Mouse (Mus musculus): ENCODE results near the gene Gys1.
"Not testable (repeated sequence)": the region's sequence is repeated elsewhere in the genome, so short reads cannot be mapped to it uniquely, and the experiment has no call there.

Gene Gys1

DNA sequence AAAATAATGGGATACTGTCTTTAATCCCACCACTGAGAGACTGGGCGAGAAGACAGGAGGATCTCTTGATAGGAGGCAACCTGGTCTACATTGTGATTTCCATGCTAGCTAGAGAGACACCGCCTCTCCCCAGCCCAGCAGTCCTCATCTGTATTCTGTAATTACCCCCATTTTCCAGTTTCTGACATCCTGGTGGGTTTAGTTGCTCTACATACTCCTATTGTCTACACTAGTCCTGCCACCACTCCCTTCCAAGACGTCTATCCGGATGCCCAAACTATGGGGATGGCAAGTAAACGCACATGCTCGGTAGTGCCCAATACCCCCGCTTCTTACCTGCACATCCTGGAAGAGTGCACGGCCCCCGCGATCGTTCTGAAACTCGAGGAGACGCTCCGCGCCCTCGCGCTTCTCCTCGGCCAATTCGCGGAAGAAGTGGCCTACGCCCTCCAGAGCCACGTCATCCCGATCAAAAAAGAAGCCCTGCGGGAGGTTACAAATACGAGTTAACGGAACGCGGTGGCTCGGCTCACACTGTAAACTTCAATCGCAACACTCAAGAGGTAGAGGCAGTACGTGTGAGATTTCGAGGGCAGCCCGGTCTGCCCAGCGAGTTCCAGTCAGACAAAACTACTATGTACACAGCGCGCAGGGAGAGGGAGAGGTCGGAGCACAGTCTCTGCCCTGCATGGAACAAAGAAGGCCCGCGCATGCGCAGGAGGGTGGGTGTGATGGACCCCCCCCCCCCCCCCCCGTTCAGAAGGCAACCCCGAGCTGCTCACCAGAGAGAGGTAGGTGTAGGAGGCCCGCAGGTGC, 24.3 kb downstream of the Gys1 start:
- peak; percentile 79 to 82 for DNase-seq

GRCm38 (mm10) chr7:45459564-45460140, 25.0 kb downstream of the Gys1 start, which contains the start of gene Ftl1:
Gene Ftl1, minus strand, starts transcription at chr7:45459884.
- DNase-seq: peak; percentile 93 to 95

DNA sequence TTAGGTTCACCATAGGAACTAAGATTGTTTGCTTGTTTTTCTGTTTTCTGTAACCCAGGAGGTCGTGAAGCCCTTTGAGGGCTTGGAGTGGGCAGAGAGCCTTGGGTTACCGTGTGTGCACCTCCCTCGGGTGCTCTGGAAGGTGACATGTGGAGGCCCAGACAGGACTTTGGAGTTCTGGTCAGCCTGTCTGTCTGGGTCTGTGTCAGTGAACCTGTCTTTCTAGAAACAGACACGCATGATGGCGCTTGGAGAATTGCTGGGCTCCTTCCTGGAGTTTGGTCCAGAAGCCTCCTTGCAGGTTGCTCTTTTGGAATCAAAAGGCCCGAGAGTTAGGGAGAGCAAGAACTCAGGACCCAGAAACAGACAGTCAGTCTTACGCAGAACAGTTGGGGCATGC, 25.7 kb downstream of the Gys1 start:
- no peak for DNase-seq

- peak in 1 of 2 experiments; percentile 17 for DNase-seq
Observed at GRCm38 (mm10) chr7:45460860-45461314, 26.2 kb downstream of the Gys1 start.

GRCm38 (mm10) chr7:45461326-45461725, 26.7 kb downstream of the Gys1 start:
- DNase-seq: no peak

GRCm38 (mm10) chr7:45461781-45462180, 27.1 kb downstream of the Gys1 start:
- DNase-seq: no peak

DNA sequence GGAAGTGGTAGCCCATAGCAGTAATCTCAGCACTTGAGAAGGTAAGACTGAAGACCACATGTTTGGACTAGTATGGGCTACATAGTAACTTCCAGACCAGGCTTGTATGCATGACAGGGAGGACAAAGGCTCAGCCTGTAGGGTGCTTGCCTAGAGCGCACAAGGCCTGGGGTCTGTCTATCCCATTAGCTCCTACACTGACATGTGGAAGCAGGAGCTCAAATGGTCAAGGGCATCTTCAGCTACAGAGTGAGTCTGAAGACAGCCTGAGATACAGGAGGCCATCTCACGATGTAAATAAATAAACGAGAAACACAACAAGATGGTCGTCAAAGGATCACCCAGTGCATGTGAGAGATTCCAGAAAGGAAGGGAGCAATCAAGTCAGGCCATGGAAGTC, 27.7 kb downstream of the Gys1 start:
- DNase-seq: no peak

DNA sequence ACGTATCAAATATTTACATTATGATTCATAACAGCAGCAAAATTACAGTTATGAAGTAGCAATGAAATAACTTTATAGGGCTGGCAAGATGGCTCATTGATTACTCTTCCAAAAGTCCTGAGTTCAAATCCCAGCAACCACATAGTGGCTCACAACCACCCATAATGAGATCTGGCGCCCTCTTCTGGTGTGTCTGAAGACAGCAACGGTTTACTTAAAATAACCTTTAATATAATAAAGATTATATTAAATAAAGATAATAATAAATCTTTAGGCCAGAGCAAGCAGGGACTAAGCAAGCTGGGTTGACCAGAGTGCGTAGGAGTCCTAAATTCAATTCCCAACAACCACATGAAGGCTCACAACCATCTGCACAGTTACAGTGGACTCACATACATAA, 28.2 kb downstream of the Gys1 start:
- DNase-seq: not testable (repeated sequence)

- DNase-seq: no peak
Observed at GRCm38 (mm10) chr7:45463987-45464778, 29.5 kb downstream of the Gys1 start.

DNA sequence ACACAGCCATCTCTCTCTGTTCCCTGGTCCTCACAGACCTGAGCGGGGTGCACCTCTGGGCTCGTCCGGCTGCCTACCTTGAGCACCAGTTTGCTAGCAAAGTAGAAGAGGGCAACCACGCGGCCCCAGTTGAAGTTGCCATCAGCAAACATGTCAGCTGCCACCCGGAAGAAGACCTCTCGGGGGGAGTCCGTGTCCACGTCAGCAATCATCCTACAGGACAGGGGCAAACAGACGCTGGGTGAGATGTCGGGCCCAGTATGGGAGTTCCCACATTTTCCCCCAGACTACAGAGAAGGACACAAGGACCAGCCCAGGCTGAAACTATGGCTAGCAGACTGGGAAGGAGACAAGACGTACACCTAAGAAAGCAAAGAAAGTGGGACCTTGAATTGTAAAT, 30.5 kb downstream of the Gys1 start:
- DNase-seq: no peak

- DNase-seq: no peak
Observed at GRCm38 (mm10) chr7:45465549-45465948, 30.9 kb downstream of the Gys1 start.

DNA sequence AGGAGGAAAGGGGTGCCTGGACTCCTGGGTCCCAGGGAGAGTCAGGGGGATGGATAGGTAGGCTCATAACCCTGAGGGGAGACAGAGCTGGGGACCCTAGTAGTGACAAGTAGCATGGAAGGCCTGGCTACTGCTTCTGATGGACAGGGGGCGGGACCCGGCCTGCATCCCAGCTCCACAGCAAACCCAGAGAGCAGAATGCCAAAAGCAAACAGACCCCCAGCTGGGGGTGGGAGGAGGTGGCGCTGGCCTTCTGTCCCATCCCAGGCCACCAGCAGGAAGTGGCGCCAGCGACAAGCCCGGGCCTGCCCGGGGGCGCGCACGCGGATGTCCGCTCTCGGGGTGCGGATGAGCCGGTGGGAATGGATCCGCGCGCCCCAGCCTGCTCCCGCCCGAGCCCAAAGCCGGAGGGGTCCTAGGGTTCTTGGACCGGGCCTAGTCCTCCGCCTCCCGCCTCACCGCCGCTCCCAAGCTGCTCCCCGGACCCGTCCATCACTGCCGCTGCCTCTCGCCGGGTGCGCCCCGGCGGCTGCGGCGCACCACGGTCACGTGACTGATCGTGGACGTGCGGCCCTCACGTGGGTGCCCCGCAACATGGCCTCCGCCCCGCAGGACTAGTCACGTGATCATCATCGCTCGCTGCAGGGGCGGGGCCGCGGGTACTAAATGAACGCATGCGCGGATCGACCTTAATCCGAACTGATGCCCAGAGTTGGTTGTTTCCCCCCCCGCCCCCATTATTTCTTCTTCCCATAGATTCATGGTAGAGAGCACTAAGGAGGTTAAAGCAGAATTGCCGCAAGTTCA, 31.8 kb downstream of the Gys1 start, which contains the start of gene Bax:
Gene Bax (minus strand): TSS at position 616 of the 807 bp plus-strand sequence.
- peak; percentile 96 to 97 for DNase-seq

- no peak for DNase-seq
Observed at GRCm38 (mm10) chr7:45467090-45467670, 32.5 kb downstream of the Gys1 start.

- peak; percentile 77 to 81 for DNase-seq
Observed at GRCm38 (mm10) chr7:45470869-45471268, 36.2 kb downstream of the Gys1 start.

GRCm38 (mm10) chr7:45475291-45475969, 40.8 kb downstream of the Gys1 start:
- no peak for DNase-seq

GRCm38 (mm10) chr7:45476453-45476852, 41.8 kb downstream of the Gys1 start:
- DNase-seq: no peak

- DNase-seq: peak; percentile 68 to 72
Observed at GRCm38 (mm10) chr7:45477003-45477402, 42.4 kb downstream of the Gys1 start.

DNA sequence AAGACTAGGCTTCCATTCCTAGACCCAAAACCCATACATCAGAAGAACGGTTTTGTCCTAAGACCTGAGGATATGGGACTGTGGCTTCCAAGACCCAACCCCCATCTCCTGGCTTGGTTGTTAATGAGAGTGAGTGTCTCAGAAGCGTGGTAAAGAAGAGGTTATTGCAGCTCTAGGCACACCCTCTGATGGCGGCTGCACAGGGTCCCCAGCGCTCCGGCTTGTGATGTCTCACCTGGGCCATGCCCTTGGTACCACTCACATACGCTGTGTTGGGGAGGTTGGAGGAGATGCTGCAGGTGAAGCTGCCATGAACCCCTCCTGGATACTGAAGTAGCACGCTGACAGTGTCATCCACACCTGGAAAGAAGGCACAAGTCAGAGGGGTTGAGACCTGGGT, 44.1 kb downstream of the Gys1 start:
- no peak for DNase-seq

- DNase-seq: not testable (repeated sequence)
Observed at GRCm38 (mm10) chr7:45480310-45480709, 45.7 kb downstream of the Gys1 start.

- DNase-seq: peak; percentile 68 to 74
Observed at GRCm38 (mm10) chr7:45481374-45481927, 46.8 kb downstream of the Gys1 start, which contains the start of gene Tulp2. Gene Tulp2, plus strand, starts transcription at chr7:45481877.

- DNase-seq: no peak
Observed at GRCm38 (mm10) chr7:45482166-45482565, 47.5 kb downstream of the Gys1 start.
